Mouse (Mus musculus): ENCODE data around the gene Zfp488. TPM values are rescaled to one million over a fixed set of nuclear protein-coding genes. Genes with fewer than 3 reads are reported as not detected.

Zfp488 gene
- total RNA-seq, 2 experiments from 2014 or later: 0.04 TPM; not detected in 1

DNA sequence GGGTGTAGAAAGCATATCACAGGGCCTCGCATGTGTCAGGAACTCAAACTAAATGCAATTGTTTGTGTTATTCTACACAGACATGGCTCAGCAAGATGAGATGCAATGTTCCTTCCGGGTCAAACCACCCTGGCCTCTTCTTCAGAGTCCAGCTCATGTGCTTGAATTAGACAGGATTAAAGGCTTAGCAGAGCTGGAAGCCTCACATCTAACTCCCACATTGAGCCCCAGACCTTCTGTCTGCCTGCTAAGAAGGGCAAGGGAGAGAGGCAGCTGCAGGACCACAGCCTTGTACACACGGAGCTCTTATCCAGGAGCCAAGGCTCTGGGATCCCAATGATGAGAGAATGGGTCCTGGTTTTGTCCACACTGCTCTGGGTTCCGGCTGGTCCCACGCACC, 24.8 kb downstream of the Zfp488 start, which contains the start of gene Rbp3:
Rbp3 (plus strand) TSS at position 243 of the 400 bp plus-strand sequence.
- intact Hi-C loops (cut with DNase I; ENCODE audit: low total_unique reads): no loop called here
- DNase-seq: no peak

GRCm38 (mm10) chr14:33952233-33952981, 26.2 kb downstream of the Zfp488 start:
- DNase-seq: no peak
- intact Hi-C loops (cut with DNase I; ENCODE audit: low total_unique reads): no loop called here

GRCm38 (mm10) chr14:33946125-33946524, 32.4 kb downstream of the Zfp488 start:
- intact Hi-C loops (cut with DNase I; ENCODE audit: low total_unique reads): no loop called here
- DNase-seq: no peak

DNA sequence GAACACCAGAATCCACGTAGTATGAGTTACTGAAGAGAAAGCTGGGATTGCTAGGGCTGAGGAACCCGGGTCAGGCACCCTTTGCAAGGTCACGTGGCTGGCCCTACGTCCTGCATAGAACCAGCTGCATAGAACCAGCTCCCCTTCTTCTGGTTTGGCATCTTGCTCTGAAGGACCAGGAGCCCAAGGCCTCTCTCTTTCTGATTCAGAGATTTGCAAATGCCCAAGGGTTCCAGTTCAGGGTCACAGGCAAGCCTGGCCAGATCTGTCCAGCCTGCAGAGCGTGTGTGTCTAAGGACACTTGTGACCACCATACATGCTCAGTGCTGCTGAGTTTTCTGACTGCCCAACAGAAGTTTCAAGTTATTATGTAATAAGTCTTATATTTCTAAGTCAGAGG, 36.3 kb downstream of the Zfp488 start:
- no peak for DNase-seq
- intact Hi-C loops (cut with DNase I; ENCODE audit: low total_unique reads): no loop called here

- no peak for DNase-seq
- intact Hi-C loops (cut with DNase I; ENCODE audit: low total_unique reads): no loop called here
Measured at GRCm38 (mm10) chr14:33940739-33941138, 37.8 kb downstream of the Zfp488 start, which contains the start of gene Gdf2. Gene Gdf2, plus strand, starts transcription at chr14:33941039.

GRCm38 (mm10) chr14:33939117-33939516, 39.4 kb downstream of the Zfp488 start:
- peak; percentile 57 for DNase-seq
- intact Hi-C loops (cut with DNase I; ENCODE audit: low total_unique reads): no loop called here

DNA sequence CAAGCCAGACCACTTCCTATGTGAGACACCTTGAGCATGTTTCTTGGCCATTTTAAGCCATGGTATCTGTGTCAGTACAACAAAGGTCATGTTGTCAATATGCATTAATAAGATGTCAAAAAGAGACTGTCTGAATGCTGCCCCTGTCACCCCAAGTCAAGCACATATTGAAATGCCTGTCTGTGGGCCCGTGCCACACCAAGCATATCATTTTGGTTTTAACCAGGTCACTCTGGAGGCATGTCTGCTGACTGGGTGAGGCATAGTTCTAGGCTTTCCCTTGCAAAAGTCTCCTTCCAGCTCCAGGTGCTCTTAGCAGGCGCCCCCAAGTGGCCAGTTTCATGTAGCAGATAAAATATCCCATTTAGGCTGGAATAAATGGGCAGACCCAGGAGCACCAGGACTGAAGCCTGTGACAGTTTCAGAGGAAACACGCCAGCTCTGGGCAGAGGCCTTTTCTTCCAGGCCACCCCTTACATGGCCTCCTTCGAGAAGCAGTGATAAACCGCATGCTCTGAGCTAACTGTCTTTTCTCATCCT, 44.7 kb downstream of the Zfp488 start:
- intact Hi-C loops (cut with DNase I; ENCODE audit: low total_unique reads): loop anchor here (5.0 kb wide), 1 partner anchor 262 kb away; no protein-coding TSS in a partner anchor
- peak; percentile 40 for DNase-seq

DNA sequence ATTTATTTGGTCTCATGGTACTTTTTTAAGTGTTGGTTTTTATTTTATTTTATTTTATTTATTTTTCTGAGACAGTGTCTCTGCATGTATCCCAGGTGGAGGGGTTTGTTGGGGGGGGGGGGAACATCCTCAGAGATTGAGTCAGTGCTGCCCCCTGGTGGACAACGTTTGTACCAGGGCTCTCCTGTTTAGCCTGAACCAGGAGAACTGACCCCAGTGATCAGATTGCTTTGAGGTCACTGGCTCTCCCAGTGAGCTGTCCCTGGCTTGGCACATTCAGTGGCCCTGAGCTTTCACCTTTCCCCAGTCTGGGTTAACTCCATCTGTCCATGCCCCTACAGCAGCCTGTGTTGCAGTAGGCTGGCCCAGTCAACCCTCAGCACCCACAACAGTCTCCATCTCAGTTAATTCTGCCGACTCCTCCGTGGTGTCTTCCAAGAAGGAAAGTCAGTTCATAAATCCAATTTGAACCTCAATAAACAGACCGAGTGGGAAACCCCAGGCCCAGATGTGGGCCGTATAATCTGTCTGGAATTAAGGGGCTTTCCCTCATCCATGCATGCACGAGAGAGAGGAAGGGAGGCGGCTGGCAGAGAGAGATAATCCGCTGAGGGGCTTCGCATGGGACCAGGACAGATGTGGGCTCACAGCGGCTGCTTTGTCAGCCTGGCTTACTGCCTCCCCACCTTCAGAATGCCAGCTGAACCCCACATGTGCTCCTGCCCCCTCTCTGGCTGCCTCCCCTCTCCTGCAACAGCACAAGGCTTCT, 45.4 kb downstream of the Zfp488 start:
- DNase-seq: peak; percentile 71
- intact Hi-C loops (cut with DNase I; ENCODE audit: low total_unique reads): loop anchor here (5.0 kb wide), 1 partner anchor 261 kb away; no protein-coding TSS in a partner anchor

- no peak for DNase-seq
- intact Hi-C loops (cut with DNase I; ENCODE audit: low total_unique reads): loop anchor here (5.0 kb wide), 1 partner anchor 260 kb away; no protein-coding TSS in a partner anchor
Measured at GRCm38 (mm10) chr14:33931853-33932252, 46.7 kb downstream of the Zfp488 start.

- intact Hi-C loops (cut with DNase I; ENCODE audit: low total_unique reads): no loop called here
- peak; percentile 41 for DNase-seq
Measured at GRCm38 (mm10) chr14:33923168-33924070, 55.1 kb downstream of the Zfp488 start, which contains the start of gene Gdf10. Gene Gdf10, plus strand, starts transcription at chr14:33923587.

GRCm38 (mm10) chr14:33922771-33923167, 55.8 kb downstream of the Zfp488 start:
- no peak for DNase-seq
- intact Hi-C loops (cut with DNase I; ENCODE audit: low total_unique reads): no loop called here

DNA sequence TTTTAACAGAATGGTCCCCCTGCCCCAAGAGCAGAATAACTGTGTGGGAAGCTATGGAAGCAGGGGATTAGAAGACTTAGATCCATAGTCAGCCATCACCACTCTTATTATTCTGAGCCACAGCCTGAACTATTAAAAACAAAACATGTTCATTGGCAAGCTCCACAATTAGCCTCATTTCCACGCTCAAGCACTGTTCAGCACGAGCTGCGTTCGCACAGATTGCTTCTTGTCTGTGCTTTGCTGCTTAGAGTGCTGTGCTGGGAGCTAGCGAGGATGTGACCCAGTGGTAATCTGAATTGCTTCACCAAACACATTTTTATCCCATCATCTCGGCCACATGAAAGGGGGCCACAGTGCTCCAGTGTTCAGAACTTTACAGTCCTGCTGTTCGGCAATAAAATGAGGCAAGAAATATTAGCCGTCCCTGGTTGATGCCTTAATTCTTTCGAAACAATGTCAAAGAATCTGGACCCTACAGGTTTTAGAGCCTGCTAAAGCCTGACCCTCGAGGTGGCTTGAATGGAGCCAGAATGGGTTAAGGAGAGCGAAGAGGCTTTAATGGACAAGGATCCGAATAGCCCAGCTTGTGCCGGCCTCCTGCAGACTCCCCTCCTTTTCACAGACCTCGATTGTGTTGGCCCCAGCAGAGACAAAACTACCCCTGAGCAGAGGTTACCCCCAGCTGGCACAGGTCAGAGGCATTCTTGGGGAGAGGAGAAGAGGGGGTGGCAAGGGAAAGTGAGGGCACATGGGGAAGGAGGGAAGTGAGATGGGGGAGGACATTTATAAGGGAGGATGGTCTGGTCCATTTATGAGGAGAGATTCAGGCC, 57.6 kb downstream of the Zfp488 start:
- intact Hi-C loops (cut with DNase I; ENCODE audit: low total_unique reads): no loop called here
- no peak for DNase-seq

Other genes with a start within 250 kb of the Zfp488 start
- gene Gdf10, start 55.2 kb downstream of the Zfp488 start, total RNA-seq (2021): 1 to 10 TPM; 4.6 to 5.3 TPM
- not detected for gene Gdf2, start 37.7 kb downstream of the Zfp488 start, total RNA-seq (2021)
- gene Rbp3, start 24.8 kb downstream of the Zfp488 start, total RNA-seq (2021): not detected
- not detected for gene Gm30083, start 36.4 kb upstream of the Zfp488 start, total RNA-seq (2021)
- not detected for gene Gm5460, start 38.0 kb upstream of the Zfp488 start, total RNA-seq (2021)
- not detected for gene Antxrl, start 73.9 kb upstream of the Zfp488 start, total RNA-seq (2021)
- under 1 TPM; 0.72 to 0.89 TPM for gene Anxa8, start 107.2 kb upstream of the Zfp488 start, total RNA-seq (2021)
- not detected for gene A630023A22Rik, start 124.0 kb upstream of the Zfp488 start, total RNA-seq (2021)
- under 1 TPM; 0.09 to 0.23 TPM for gene Npy4r, start 173.7 kb upstream of the Zfp488 start, total RNA-seq (2021)
- gene Gprin2, start 222.9 kb upstream of the Zfp488 start, total RNA-seq (2021): under 1 TPM; 0.16 to 0.86 TPM
- gene Syt15, start 240.8 kb upstream of the Zfp488 start, total RNA-seq (2021): under 1 TPM; 0.78 to 0.82 TPM